Comparison of ENCODE assay signal across 17 mouse cellular contexts in the genomic region with DNA sequence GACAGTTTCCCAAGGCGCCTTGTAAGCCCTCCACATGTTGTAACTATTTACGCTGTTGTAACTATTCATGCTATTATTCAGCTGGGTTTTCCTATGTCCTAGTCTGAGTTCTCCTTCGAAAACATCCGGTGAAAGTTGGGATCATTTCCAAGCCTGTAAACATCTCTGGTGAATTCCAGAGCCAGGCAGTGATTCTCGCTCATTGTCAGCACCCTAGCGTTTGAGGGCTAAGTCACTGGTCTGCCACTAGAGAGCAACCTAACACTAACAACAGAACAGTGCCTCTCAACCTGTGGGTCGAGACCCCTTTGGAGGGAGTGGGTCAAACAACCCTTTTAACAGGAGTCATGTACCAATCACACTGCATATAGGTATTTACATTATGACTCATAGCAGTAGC. TPM values are rescaled to one million over a fixed set of nuclear protein-coding genes. Genes with fewer than 3 reads are reported as not detected.
A peak's percentile ranks its signal among the peaks of the same experiment; 100 is the strongest.
DNase-seq lines count a peak whose midpoint lies in the region; ATAC-seq and TF ChIP-seq lines count a peak whose summit lies in the region.
"Had no signal": no experiment of that assay in that cellular context is flagged by ENCODE, and none has a peak within 500 bp of the region (broad histone marks: within the 10 kb centered on the region; RNA-seq: fewer than 3 reads in every experiment).

No protein-coding gene starts in this region.

- H3K36me3 ChIP-seq in forebrain, postnatal 0 days (ENCODE audit: insufficient read depth): no peaks in the 10 kb centered on the region
- H3K36me3 ChIP-seq in forebrain, embryonic 13.5 days (ENCODE audit: poor library complexity, severe bottlenecking): no peaks in the 10 kb centered on the region
- H3K36me3 ChIP-seq in kidney, adult 2 months (ENCODE audit: control insufficient read depth, insufficient read depth, low read length): no peaks in the 10 kb centered on the region
- no peaks in the 10 kb centered on the region for H3K36me3 ChIP-seq in CH12.LX (replicated peaks in 1 of 2; ENCODE audit: control insufficient read depth in 1 of 2, insufficient read depth in 1 of 2, low read length in 1 of 2)
- no peaks in the 10 kb centered on the region for H3K36me3 ChIP-seq in lung, embryonic 16.5 days (ENCODE audit: control insufficient read depth, insufficient read depth, low read length)
- H3K36me3 ChIP-seq: embryonic facial prominence, embryonic 12.5 days; forebrain, embryonic 12.5 days; hindbrain, embryonic 15.5 days had no signal

- no peaks in the 10 kb centered on the region for H3K9me3 ChIP-seq in forebrain, postnatal 0 days (ENCODE audit: low read length)
- H3K9me3 ChIP-seq in forebrain, embryonic 13.5 days (replicated peaks): no peaks in the 10 kb centered on the region
- H3K9me3 ChIP-seq in CH12.LX (replicated peaks; ENCODE audit: low read length): peaks cover 7% of the 10 kb centered on the region
- peaks cover 3% of the 10 kb centered on the region; the same call in 1 of the 2 replicates for H3K9me3 ChIP-seq in lung, embryonic 16.5 days (ENCODE audit: control insufficient read depth, low read length)
- H3K9me3 ChIP-seq: embryonic facial prominence, embryonic 12.5 days; forebrain, embryonic 12.5 days; hindbrain, embryonic 15.5 days had no signal

- in situ Hi-C loops in CH12.LX (cut with MboI; ENCODE audit: low pct_ligation_motif_present, low pct_unique_long_range_greater_than_20kb, low sequenced_read_pairs): no loop called here

- no peak overlapping the region for H3K9ac ChIP-seq in forebrain, postnatal 0 days
- no peak overlapping the region for H3K9ac ChIP-seq in forebrain, embryonic 13.5 days
- H3K9ac ChIP-seq in CH12.LX (ENCODE audit: insufficient read depth, low read depth): no peak overlapping the region
- H3K9ac ChIP-seq in lung, embryonic 16.5 days (ENCODE audit: low read length): no peak overlapping the region
- H3K9ac ChIP-seq: embryonic facial prominence, embryonic 12.5 days; forebrain, embryonic 12.5 days; hindbrain, embryonic 15.5 days had no signal

- TF ChIP-seq POLR2A in kidney, adult 2 months (IDR thresholded peaks at IDR 0.05; ENCODE audit: low read depth, low read length): no peak
- no peak for TF ChIP-seq POLR2A in CH12.LX (IDR thresholded peaks at IDR 0.05; ENCODE audit: low read depth, low read length)

- TF ChIP-seq RAD21 in CH12.LX (IDR thresholded peaks at IDR 0.05; ENCODE audit: low read depth, low read length): peak; percentile 18

- H3K79me2 ChIP-seq in CH12.LX (replicated peaks; ENCODE audit: control insufficient read depth, extremely low read depth, insufficient read depth, poor library complexity, severe bottlenecking): no peaks in the 10 kb centered on the region

- TF ChIP-seq EP300 in CH12.LX (IDR thresholded peaks at IDR 0.05; ENCODE audit: low read length): no peak

- no peak overlapping the region for H3K27ac ChIP-seq in forebrain, postnatal 0 days (ENCODE audit: low read depth, low read length)
- H3K27ac ChIP-seq in forebrain, embryonic 13.5 days: no peak overlapping the region
- no peak overlapping the region for H3K27ac ChIP-seq in kidney, adult 2 months (ENCODE audit: insufficient read depth, low read depth, low read length)
- no peak overlapping the region for H3K27ac ChIP-seq in CH12.LX (ENCODE audit: insufficient read depth, low read depth)
- H3K27ac ChIP-seq in lung, embryonic 16.5 days (ENCODE audit: low read length): peak overlapping the region; percentile 72
- H3K27ac ChIP-seq: embryonic facial prominence, embryonic 12.5 days; forebrain, embryonic 12.5 days; hindbrain, embryonic 15.5 days had no signal

- dilution Hi-C loops in CH12.LX (cut with MboI; ENCODE audit: extremely low pct_ligation_motif_present, extremely low pct_unique_long_range_greater_than_20kb, low sequenced_read_pairs): no loop called here

- no peak for ATAC-seq in forebrain, postnatal 0 days
- no peak for ATAC-seq in forebrain, embryonic 13.5 days
- ATAC-seq in lung, embryonic 16.5 days (ENCODE audit: low read depth): peak; percentile 92
- ATAC-seq: activated CD4-positive, CD25-positive, alpha-beta regulatory T cell, adult 4 months had no signal

- peak; percentile 40; the same call in 1 of the 2 replicates for TF ChIP-seq CTCF in forebrain, postnatal 0 days (IDR thresholded peaks at IDR 0.05; ENCODE audit: low read depth)
- TF ChIP-seq CTCF in kidney, adult 2 months (conservative IDR thresholded peaks at IDR 0.05; ENCODE audit: insufficient read depth, insufficient read length, low read depth, low read length): peak; percentile 41
- peak in 1 of 2 experiments; percentile 32; a peak in 2 of 4 replicates for TF ChIP-seq CTCF in CH12.LX (conservative IDR thresholded peaks at IDR 0.05 in 1 of 2, IDR thresholded peaks at IDR 0.05 in 1 of 2; ENCODE audit: low read depth in 2 of 2, low read length in 2 of 2)

- WGBS in forebrain, postnatal 0 days: 61% methylated on average over 7 of the region's 7 CpGs
- WGBS in forebrain, embryonic 13.5 days: 72% methylated on average over 7 of the region's 7 CpGs
- WGBS in kidney, adult 2 months: 60% methylated on average over 7 of the region's 7 CpGs
- WGBS in lung, embryonic 16.5 days: 35% methylated on average over 7 of the region's 7 CpGs

- no peak overlapping the region for H3K4me2 ChIP-seq in forebrain, postnatal 0 days (ENCODE audit: low read depth)
- no peak overlapping the region for H3K4me2 ChIP-seq in forebrain, embryonic 13.5 days
- no peak overlapping the region for H3K4me2 ChIP-seq in CH12.LX (ENCODE audit: insufficient read depth, low read depth, poor library complexity, severe bottlenecking)
- H3K4me2 ChIP-seq in lung, embryonic 16.5 days (ENCODE audit: low read depth, low read length): no peak overlapping the region
- H3K4me2 ChIP-seq: embryonic facial prominence, embryonic 12.5 days; forebrain, embryonic 12.5 days; hindbrain, embryonic 15.5 days had no signal

- no peaks in the 10 kb centered on the region for H3K4me1 ChIP-seq in forebrain, postnatal 0 days (ENCODE audit: insufficient read depth)
- H3K4me1 ChIP-seq in forebrain, embryonic 13.5 days: no peaks in the 10 kb centered on the region
- H3K4me1 ChIP-seq in kidney, adult 2 months (ENCODE audit: control insufficient read depth, insufficient read depth, low read length): no peaks in the 10 kb centered on the region
- H3K4me1 ChIP-seq in CH12.LX (ENCODE audit: control insufficient read depth in 1 of 2, insufficient read depth in 2 of 2): no peaks in the 10 kb centered on the region
- H3K4me1 ChIP-seq in lung, embryonic 16.5 days (replicated peaks; ENCODE audit: control insufficient read depth, insufficient read depth, low read length): peaks cover 8% of the 10 kb centered on the region
- H3K4me1 ChIP-seq: embryonic facial prominence, embryonic 12.5 days; forebrain, embryonic 12.5 days; hindbrain, embryonic 15.5 days had no signal

- no peak for DNase-seq in forebrain, postnatal 0 days
- DNase-seq in kidney, adult 2 months: peak; percentile 50
- DNase-seq in kidney, adult 11 months: no peak
- DNase-seq in CH12.LX (ENCODE audit: extremely low read depth): no peak
- DNase-seq in Muller cell, postnatal 12 days (ENCODE audit: inconsistent ontology term): no peak
- no peak for DNase-seq in urinary bladder, postnatal 36 days (ENCODE audit: low spot score in 2 of 2)
- DNase-seq: cerebellum, adult 9-11 months; right cerebral cortex, postnatal 14 days; thymus, postnatal 4 days had no signal

- no peak overlapping the region for H3K4me3 ChIP-seq in forebrain, postnatal 0 days (ENCODE audit: low read depth, low read length)
- no peak overlapping the region for H3K4me3 ChIP-seq in forebrain, embryonic 13.5 days
- no peak overlapping the region for H3K4me3 ChIP-seq in kidney, adult 2 months (ENCODE audit: insufficient read depth, low read depth, low read length)
- H3K4me3 ChIP-seq in CH12.LX (replicated peaks in 1 of 3; ENCODE audit: low read depth in 2 of 3, low read length in 2 of 3, poor library complexity in 1 of 3): no peak overlapping the region
- H3K4me3 ChIP-seq in lung, embryonic 16.5 days (ENCODE audit: low read length): no peak overlapping the region
- H3K4me3 ChIP-seq: embryonic facial prominence, embryonic 12.5 days; forebrain, embryonic 12.5 days; hindbrain, embryonic 15.5 days had no signal

- H3K27me3 ChIP-seq in forebrain, postnatal 0 days (ENCODE audit: insufficient read depth, low read length): no peaks in the 10 kb centered on the region
- no peaks in the 10 kb centered on the region for H3K27me3 ChIP-seq in forebrain, embryonic 13.5 days
- no peaks in the 10 kb centered on the region for H3K27me3 ChIP-seq in kidney, adult 2 months (replicated peaks; ENCODE audit: control insufficient read depth, insufficient read depth, low read length)
- H3K27me3 ChIP-seq in CH12.LX (replicated peaks): peaks cover 6% of the 10 kb centered on the region
- no peaks in the 10 kb centered on the region for H3K27me3 ChIP-seq in lung, embryonic 16.5 days (ENCODE audit: control insufficient read depth, insufficient read depth, low read depth, low read length)
- H3K27me3 ChIP-seq: embryonic facial prominence, embryonic 12.5 days; hindbrain, embryonic 15.5 days had no signal

TF ChIP-seq in CH12.LX, 34 proteins besides CTCF, POLR2A, EP300 and RAD21:
- TF ChIP-seq KAT2A (IDR thresholded peaks at IDR 0.05; ENCODE audit: insufficient replicate concordance, low read length) (no peak), ZNF384 (IDR thresholded peaks at IDR 0.05; ENCODE audit: low read depth, low read length) (no peak), E2F4 (IDR thresholded peaks at IDR 0.05; ENCODE audit: insufficient replicate concordance, low read depth, low read length) (no peak), TBP (conservative IDR thresholded peaks at IDR 0.05; ENCODE audit: low read depth, low read length) (no peak), IRF4 (IDR thresholded peaks at IDR 0.05; ENCODE audit: low read depth, low read length) (no peak), POLR2AphosphoS2 (IDR thresholded peaks at IDR 0.05; ENCODE audit: low read depth, low read length) (no peak), CHD2 (IDR thresholded peaks at IDR 0.05; ENCODE audit: low read length) (no peak), MAFK (IDR thresholded peaks at IDR 0.05; ENCODE audit: insufficient replicate concordance, low read length) (no peak), USF2 (conservative IDR thresholded peaks at IDR 0.05; ENCODE audit: low read depth, low read length) (no peak), UBTF (IDR thresholded peaks at IDR 0.05; ENCODE audit: low read depth, low read length) (no peak)

RNA-seq across cellular contexts. Expression of a gene that starts 25.0 kb away (rescaled TPM):
- total RNA-seq in forebrain, postnatal 0 days (2014; rRNA removed): not detected in 2 replicates
- polyA plus RNA-seq in forebrain, postnatal 0 days (2015; fragmentation: Nextera tagmentation; extraction: Ambion mirVana): 0.19 TPM in 1 of 2 replicates, not detected in the other
- polyA plus RNA-seq in forebrain, embryonic 13.5 days (2015; fragmentation: Nextera tagmentation; extraction: Ambion mirVana): 0.10 and 0.40 TPM in 2 replicates
- 0.03 and 0.07 TPM in 2 replicates for polyA plus RNA-seq in kidney, adult 2 months (2012; rRNA removed)
- total RNA-seq in CH12.LX (2012; rRNA removed) (not detected in 2 replicates), CH12.LX (2014; rRNA removed) (not detected in 2 replicates)
- polyA plus RNA-seq in CH12.LX (2012; ENCODE audit: insufficient read length, low read depth): not detected in 2 replicates
- 0.50 and 6.1 TPM in 2 replicates for polyA plus RNA-seq in lung, embryonic 16.5 days (2015; fragmentation: Nextera tagmentation; extraction: Ambion mirVana)
- total RNA-seq: granulocyte monocyte progenitor cell, adult 5-6 weeks; MEL had no signal
- polyA plus RNA-seq: activated CD4-positive, CD25-positive, alpha-beta regulatory T cell, adult 4 months had no signal
